Mouse (Mus musculus): ENCODE results near the gene Foxp1.

GRCm38 (mm10) chr6:99211663-99212333, 310.7 kb downstream of the Foxp1 start:
- TF ChIP-seq CTCF (IDR thresholded peaks at IDR 0.05; ENCODE audit: extremely low read depth, insufficient read depth, insufficient read length, insufficient replicate concordance) (no peak), POLR2A (IDR thresholded peaks at IDR 0.05; ENCODE audit: low read depth, low read length) (no peak)
